Mouse (Mus musculus) forelimb bud, embryonic 11.5 days (tissue): ENCODE data around the gene Ccdc110.

Experiments used
- DNase-seq: peaks from one replicate; pipeline ENCODE4 v3.0.0-alpha.2; 2012; ENCODE audit warnings: low read depth, low spot score

Ccdc110 gene

DNA sequence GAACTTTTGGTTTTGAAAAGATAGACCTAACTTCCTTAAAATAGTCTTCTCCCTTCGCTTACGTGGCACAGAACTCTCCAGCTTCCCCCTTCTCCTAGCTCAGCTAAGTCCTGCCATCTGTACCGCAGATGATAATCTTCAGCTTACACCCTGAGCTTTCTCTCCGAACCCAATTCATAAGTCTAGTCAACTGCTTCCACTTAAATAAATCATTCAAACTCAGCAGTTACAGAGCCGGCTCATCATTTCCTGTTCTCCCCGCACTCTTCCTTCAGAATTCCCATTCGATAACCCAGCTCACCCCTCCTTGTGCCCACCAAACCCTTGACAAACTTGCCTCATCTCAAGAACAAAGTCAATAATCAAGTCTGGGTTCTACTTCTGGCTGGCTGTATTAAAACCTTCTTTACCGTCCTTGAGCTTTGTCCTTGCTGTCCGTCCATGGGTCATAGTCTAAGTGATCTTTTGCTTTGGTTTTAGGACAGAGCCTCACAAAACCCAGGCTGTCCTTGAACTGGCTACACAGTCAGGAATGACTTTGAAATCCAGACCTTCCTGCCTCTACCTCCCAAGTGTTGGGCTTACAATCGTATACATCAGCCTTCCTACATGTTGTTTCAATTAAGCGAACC lies 41.5 kb downstream of the Ccdc110 start:
- no peak for DNase-seq

DNA sequence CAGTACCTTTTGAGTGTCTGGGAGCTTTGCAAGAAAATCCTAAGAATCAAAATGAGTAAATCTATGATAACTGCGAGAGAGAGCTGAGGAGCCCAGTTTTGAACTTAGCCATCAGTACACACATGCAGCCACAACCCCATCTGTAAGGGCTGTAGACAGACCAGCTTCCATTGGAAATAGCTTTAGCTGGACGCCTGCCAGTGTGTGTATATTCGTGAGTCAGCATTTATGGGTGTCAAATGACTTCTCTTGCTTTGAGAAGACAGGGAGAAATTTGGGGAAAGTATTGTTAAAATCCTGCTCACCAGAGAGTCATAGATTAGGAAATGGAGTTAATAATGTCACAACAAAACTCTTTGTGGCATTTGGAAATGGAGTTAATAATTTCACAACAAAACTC lies 52.2 kb downstream of the Ccdc110 start:
- no peak for DNase-seq

DNA sequence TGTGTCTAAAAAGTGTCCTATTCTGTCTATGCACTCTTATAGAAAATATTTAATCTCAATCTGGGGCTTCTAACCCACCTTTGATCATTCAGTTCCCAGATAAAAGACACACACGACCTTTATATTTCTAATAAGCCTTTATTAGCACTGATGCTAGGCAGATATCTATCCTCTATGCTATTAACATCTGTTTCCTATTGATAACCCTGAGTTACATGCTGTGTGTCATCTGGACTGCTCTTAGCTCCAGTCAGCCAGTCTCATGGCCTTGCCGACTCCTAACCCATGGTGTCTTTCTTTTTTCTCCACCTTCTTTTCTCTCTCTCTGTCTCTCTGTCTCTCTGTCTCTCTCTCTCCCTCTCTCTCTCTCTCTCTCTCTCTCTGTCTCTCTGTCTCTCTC lies 53.8 kb downstream of the Ccdc110 start:
- no peak for DNase-seq

DNA sequence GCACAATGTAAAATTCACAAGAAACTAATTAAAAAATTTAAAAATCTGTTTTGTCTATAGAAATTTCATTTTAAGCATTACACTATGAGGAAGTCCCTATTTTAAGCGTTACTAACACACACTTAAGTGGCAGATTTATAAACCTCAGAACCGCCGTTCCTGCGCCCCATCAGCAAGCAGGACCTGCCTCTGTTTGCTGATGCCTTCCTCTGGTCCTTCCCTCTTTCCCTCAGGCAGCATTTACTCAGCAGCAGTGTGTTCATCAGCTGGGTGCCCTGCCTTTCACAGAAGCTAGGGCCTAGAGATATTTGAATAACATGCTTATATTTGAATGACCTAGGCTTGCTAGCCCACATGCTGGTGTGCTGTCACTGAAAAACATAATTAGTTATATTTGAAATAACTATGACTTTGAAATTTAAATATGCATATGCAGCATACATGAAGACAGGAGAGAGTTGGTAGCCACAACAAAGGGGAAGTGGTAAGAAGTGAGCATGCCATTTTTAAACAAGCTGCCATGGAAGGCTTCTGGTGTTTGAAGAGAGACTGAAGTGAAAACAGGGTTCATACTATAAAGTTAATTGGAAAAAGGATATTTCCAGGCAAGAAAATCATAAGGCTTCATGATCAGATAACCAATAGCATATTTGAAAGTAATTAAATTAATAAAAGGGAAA lies 56.4 kb downstream of the Ccdc110 start:
- DNase-seq = no peak
